Mouse (Mus musculus): ENCODE results near the gene Slc25a23. TPM values are rescaled to one million over a fixed set of nuclear protein-coding genes. Genes with fewer than 3 reads are reported as not detected.

Gene Slc25a23
- polyA plus RNA-seq, 1 experiment, result 8.1 TPM

DNA sequence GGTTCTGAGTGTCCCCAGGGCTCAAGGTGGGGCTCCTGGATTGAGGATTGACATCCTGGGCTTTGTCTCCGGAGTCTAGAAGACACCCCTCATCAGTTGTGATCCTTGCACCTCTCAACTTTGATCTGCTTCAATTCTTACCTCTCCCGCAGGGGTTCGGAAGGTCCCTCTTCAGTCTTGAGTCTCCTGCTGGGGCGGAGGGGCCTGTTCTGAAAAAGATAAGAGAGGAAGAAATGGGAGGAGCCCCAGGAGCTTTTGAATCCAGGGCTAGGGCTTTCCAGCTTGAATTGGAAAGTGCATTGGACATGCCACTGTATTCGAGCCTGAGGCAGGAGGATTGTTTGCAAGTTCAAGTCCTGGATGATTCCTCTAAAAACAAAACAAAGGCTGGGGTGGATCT, 7.2 kb upstream of the Slc25a23 start:
- no peaks in the 10 kb centered on the region for H3K4me1 ChIP-seq (ENCODE audit: control insufficient read depth, insufficient read depth, low read length)
- no peak for TF ChIP-seq CTCF (IDR thresholded peaks at IDR 0.05; ENCODE audit: control insufficient read depth, insufficient read depth, low read length)
- no peak for TF ChIP-seq POLR2A (IDR thresholded peaks at IDR 0.05; ENCODE audit: borderline replicate concordance, control insufficient read depth, low read depth, low read length)
- no peak overlapping the region for H3K4me3 ChIP-seq (replicated peaks; ENCODE audit: control insufficient read depth, low read depth, low read length)
- 71% methylated on average over 5 of the region's 5 CpGs for WGBS
- H3K27ac ChIP-seq (ENCODE audit: control insufficient read depth, insufficient read depth, low read depth, low read length, poor library complexity), result no peak overlapping the region

DNA sequence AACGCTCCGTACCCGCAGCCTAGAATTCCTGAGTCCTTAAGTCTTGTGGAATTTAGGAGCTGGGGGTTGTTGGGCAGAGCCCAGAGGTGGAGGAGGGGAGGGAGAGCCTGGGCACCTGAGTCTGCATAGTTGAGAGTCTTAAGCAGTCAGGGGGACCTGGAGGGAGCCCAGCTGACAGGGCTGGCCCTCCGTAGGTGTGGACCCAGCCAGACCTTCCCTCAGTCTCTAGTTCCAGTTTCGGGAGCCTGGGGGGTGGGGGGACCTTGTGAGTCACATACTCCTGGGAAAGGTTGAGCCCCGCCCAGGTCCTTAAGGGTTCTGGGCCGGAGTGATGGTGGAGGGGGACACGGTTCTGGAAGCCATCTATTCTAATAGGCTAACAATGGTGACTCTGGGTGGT, 3.4 kb upstream of the Slc25a23 start:
- H3K27ac ChIP-seq (ENCODE audit: control insufficient read depth, insufficient read depth, low read depth, low read length, poor library complexity), result no peak overlapping the region
- no peak for TF ChIP-seq CTCF (IDR thresholded peaks at IDR 0.05; ENCODE audit: control insufficient read depth, insufficient read depth, low read length)
- no peak for TF ChIP-seq POLR2A (IDR thresholded peaks at IDR 0.05; ENCODE audit: borderline replicate concordance, control insufficient read depth, low read depth, low read length)
- 79% methylated on average over 8 of the region's 8 CpGs for WGBS
- H3K4me3 ChIP-seq (replicated peaks; ENCODE audit: control insufficient read depth, low read depth, low read length), result no peak overlapping the region
- H3K4me1 ChIP-seq (ENCODE audit: control insufficient read depth, insufficient read depth, low read length), result peaks cover 3% of the 10 kb centered on the region; the same call in 1 of the 2 replicates

DNA sequence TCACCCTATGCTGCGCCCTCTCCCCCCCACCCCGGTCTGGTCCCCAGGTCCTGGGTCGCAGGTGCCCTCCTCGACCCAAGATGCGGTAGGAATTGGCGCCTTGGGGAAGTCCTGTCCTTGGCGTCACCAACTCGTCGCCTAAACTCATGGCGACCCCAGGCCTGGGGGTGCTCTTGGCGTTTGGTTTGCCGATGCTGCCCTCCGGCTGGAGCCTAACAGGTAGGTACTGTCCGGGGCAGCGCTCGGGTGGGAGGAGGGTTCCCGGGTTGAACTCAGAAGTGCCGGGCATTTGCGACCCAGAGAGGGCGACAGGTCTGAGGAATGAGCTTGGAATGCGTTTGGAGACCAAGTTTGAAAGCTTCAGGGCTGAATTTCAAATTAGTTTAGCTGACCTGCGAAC, 2.9 kb upstream of the Slc25a23 start:
- 8% methylated on average over 22 of the region's 22 CpGs for whole genome bisulfite sequencing
- Histone ChIP-seq H3K27ac (ENCODE audit: control insufficient read depth, insufficient read depth, low read depth, low read length, poor library complexity) (no peak overlapping the region), H3K4me3 (replicated peaks; ENCODE audit: control insufficient read depth, low read depth, low read length) (no peak overlapping the region), H3K4me1 (ENCODE audit: control insufficient read depth, insufficient read depth, low read length) (peaks cover 3% of the 10 kb centered on the region; the same call in 1 of the 2 replicates)
- no peak for TF ChIP-seq CTCF (IDR thresholded peaks at IDR 0.05; ENCODE audit: control insufficient read depth, insufficient read depth, low read length)
- no peak for TF ChIP-seq POLR2A (IDR thresholded peaks at IDR 0.05; ENCODE audit: borderline replicate concordance, control insufficient read depth, low read depth, low read length)

DNA sequence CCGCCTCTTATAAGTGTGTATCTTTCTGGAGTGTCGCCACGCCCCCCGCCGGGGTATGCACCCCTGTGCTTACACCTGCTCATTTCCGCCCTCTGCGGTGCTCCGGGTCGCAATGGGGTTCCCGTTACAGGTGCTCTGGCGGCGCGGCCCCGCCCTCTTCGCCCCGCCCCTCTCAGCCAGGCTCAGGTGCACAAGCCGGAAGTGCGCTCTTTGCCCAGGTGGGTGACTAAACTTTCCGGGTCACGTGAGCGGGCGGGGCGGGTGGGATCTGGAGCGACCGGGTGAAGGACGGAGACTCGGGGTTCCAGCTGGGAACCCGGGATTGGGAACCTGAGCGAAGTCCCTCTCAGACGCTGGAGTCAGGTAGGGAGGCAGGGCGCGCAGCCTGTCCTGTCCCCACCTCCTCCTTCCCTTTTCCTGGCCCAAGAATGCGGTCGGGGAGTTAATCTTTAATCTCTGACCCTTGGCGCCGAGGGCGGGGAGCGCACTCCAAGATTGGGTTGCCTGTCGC, 2.4 kb upstream of the Slc25a23 start:
- H3K27ac ChIP-seq (ENCODE audit: control insufficient read depth, insufficient read depth, low read depth, low read length, poor library complexity), result no peak overlapping the region
- WGBS, result under 1% methylated on average over 39 of the region's 39 CpGs
- TF ChIP-seq CTCF (IDR thresholded peaks at IDR 0.05; ENCODE audit: control insufficient read depth, insufficient read depth, low read length) (no peak), POLR2A (IDR thresholded peaks at IDR 0.05; ENCODE audit: borderline replicate concordance, control insufficient read depth, low read depth, low read length) (no peak)
- H3K4me3 ChIP-seq (replicated peaks; ENCODE audit: control insufficient read depth, low read depth, low read length), result no peak overlapping the region
- H3K4me1 ChIP-seq (ENCODE audit: control insufficient read depth, insufficient read depth, low read length), result peaks cover 3% of the 10 kb centered on the region; the same call in 1 of the 2 replicates

DNA sequence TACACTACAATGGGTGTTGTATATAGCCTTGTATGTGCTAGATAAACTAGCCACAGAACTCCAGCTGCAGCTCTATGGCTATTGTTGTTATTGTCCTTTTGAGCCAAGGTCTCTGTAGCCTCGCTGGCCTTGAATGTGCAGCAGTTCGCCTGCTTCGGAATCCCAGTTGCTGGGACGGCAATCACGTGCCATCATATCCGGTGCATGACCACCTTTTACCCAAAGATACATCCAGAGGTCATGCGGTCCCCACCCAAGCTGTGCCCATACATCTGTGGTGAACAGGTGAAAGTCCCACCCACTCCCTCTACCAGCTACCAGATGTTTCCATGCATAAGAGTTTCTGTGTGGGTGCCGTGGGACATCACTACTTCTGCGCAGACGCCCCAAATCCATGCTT, 1.4 kb upstream of the Slc25a23 start:
- TF ChIP-seq POLR2A (IDR thresholded peaks at IDR 0.05; ENCODE audit: borderline replicate concordance, control insufficient read depth, low read depth, low read length), result no peak
- TF ChIP-seq CTCF (IDR thresholded peaks at IDR 0.05; ENCODE audit: control insufficient read depth, insufficient read depth, low read length), result no peak
- H3K27ac ChIP-seq (ENCODE audit: control insufficient read depth, insufficient read depth, low read depth, low read length, poor library complexity), result no peak overlapping the region
- H3K4me3 ChIP-seq (replicated peaks; ENCODE audit: control insufficient read depth, low read depth, low read length), result no peak overlapping the region
- 49% methylated on average over 10 of the region's 10 CpGs for WGBS
- peaks cover 3% of the 10 kb centered on the region; the same call in 1 of the 2 replicates for H3K4me1 ChIP-seq (ENCODE audit: control insufficient read depth, insufficient read depth, low read length)

DNA sequence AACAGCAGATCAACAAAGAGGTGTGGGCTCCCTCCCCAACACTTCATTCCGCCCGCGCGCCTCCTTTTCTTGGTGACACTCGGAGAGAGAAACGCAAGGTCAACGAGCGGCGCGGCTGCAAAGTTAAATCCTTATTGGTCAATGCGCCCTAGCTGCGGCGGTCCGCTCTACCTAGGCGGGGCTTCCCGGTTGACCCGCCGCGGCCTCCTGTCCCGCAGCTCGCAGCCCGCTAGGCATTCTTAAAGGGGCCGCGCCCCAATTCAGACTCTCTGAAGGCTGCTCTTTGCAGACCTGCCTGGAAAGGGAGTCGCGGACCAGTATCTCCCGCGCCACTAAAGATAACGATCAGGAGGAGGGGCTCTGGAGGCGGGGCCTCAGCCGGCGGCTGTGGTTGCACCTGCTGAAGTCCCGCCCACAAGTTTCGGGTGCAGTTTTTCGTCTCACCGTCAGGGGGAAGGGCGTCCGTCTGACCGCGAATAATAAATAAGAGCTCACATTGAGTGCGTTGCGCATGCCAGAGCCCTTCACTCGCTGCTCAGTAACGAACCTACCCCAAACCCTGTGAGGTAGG, 653 bp upstream of the Slc25a23 start:
- Histone ChIP-seq H3K4me3 (replicated peaks; ENCODE audit: control insufficient read depth, low read depth, low read length) (peak overlapping the region; percentile 64), H3K27ac (ENCODE audit: control insufficient read depth, insufficient read depth, low read depth, low read length, poor library complexity) (peak overlapping the region; percentile 74; the same call in 1 of the 2 replicates), H3K4me1 (ENCODE audit: control insufficient read depth, insufficient read depth, low read length) (peaks cover 3% of the 10 kb centered on the region; the same call in 1 of the 2 replicates)
- TF ChIP-seq CTCF (IDR thresholded peaks at IDR 0.05; ENCODE audit: control insufficient read depth, insufficient read depth, low read length) (peak; percentile 55), POLR2A (IDR thresholded peaks at IDR 0.05; ENCODE audit: borderline replicate concordance, control insufficient read depth, low read depth, low read length) (no peak)
- under 1% methylated on average over 44 of the region's 44 CpGs for WGBS

DNA sequence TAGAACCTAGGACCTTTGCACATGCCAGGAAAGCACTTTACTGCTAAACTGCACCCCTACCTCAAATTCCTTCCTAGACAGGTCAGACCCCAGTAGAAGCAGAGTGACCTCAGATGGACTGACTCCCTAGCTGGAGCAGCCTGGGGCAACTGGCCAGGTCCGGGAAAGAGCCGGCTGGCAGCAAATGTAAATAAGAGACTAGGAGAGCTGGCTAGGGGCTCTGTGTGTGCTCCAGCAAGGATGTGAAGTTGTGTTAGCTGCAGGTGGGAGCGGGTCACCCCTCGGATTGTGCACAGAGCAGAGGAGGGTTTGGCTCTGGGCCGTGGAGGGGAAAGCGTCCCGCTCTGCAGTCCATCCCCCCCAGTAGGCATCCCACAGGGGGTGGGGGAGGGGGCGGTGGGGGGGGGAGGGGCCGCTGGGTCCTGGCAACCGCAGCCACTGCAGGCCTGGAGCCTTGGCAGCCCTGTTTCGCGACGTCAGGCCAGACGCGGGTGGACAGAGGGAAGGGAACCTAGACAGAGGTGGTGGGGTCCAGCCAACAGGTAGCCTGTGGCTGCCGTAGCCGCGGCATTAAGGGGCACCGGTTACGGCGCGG, 675 bp downstream of the Slc25a23 start, which contains the start of gene Crb3:
Gene Crb3, plus strand, starts transcription at position 215 of the 595 bp plus-strand sequence.
- TF ChIP-seq CTCF (IDR thresholded peaks at IDR 0.05; ENCODE audit: control insufficient read depth, insufficient read depth, low read length) (no peak), POLR2A (IDR thresholded peaks at IDR 0.05; ENCODE audit: borderline replicate concordance, control insufficient read depth, low read depth, low read length) (peak; percentile 24; the same call in 1 of the 2 replicates)
- Histone ChIP-seq H3K27ac (ENCODE audit: control insufficient read depth, insufficient read depth, low read depth, low read length, poor library complexity) (no peak within 1 kb of the TSS), H3K4me1 (ENCODE audit: control insufficient read depth, insufficient read depth, low read length) (peaks cover 3% of the 10 kb centered on the region; the same call in 1 of the 2 replicates), H3K4me3 (replicated peaks; ENCODE audit: control insufficient read depth, low read depth, low read length) (peak within 1 kb of the TSS; percentile 49)
- 9% methylated on average over 21 of the region's 22 CpGs for WGBS

DNA sequence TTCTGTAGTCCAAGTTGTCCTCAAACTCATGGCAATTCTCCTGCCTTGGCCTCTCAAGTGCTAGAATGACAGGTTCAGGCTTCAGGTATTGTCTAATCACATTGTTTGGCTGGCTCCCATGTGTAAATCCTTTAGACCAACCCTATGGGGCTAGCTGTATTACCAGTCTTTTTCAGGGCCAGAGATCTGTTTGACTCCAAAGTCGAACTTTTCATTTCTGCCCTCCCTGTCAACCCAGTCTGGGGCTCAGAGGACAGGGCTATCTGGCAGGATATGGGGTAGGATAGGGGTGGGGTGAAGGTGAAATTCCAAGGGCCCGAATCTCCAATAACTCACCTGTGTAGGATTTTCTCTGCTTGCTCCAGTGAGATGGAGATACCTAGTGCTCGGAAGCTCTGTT, 3.4 kb downstream of the Slc25a23 start:
- 74% methylated on average over 3 of the region's 3 CpGs for WGBS
- TF ChIP-seq POLR2A (IDR thresholded peaks at IDR 0.05; ENCODE audit: borderline replicate concordance, control insufficient read depth, low read depth, low read length) (no peak), CTCF (IDR thresholded peaks at IDR 0.05; ENCODE audit: control insufficient read depth, insufficient read depth, low read length) (no peak)
- peaks cover 3% of the 10 kb centered on the region; the same call in 1 of the 2 replicates for H3K4me1 ChIP-seq (ENCODE audit: control insufficient read depth, insufficient read depth, low read length)
- H3K4me3 ChIP-seq (replicated peaks; ENCODE audit: control insufficient read depth, low read depth, low read length), result no peak overlapping the region
- H3K27ac ChIP-seq (ENCODE audit: control insufficient read depth, insufficient read depth, low read depth, low read length, poor library complexity), result no peak overlapping the region

Measured in bone marrow, adult 2 months (tissue).